Mouse (Mus musculus) liver, adult 2 months (tissue): ENCODE data around the gene Tbc1d7.

Experiments
- CTCF ChIP-seq: fragments of 200-500 bp; IDR thresholded peaks from 2 replicates; pipeline ENCODE4 v1.5.1; 2011; ENCODE audit warnings: low read depth, low read length, control low read depth
- POLR2A ChIP-seq: fragments of 200-500 bp; IDR thresholded peaks from 2 replicates; pipeline ENCODE4 v1.6.1; 2011; ENCODE audit warnings: low read length, control low read depth; ENCODE audit not compliant: insufficient read depth; ENCODE audit errors: extremely low read depth

DNA sequence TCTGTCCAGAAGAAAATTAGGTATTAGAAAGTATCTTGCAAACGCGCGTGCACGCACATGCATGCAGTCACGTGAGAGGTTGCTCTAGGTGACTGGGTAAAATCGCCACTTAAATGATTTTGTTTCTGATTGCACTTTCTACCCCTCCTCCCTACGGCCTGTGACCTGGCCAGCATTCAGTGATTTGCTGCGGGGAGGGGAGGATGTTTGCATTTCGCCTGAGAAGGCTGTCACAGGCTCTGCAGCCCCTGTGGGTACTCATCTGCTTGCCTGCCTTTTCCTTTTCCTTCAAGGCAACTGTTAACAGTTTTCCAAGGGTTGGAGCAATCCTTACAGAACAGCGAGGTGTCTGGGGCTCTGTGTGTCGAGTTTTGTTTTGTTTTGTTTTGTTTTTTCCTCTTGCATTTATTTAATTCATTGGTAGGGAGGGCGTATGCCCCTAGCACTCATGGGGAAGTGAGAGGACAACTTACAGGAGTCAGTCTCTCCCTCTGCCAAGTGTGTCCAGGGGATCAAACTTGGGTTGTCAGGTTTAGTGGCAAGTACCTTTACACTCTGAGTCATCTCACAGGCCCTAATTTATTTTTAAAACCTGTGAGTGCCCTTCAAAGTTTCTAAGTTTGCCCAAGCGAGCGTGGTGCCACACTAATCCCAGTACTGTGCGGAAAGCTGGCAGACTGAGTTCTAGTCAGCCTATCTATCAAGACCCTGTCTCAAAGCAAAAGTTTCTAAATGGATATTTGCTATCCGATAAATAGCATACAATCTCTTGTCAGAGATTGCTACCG, 47.2 kb downstream of the Tbc1d7 start:
- no peak for TF ChIP-seq CTCF
- no peak for TF ChIP-seq POLR2A
